Mouse (Mus musculus): Measurements from ENCODE around the gene Tsfm. TPM values are rescaled to one million over a fixed set of nuclear protein-coding genes. Genes with fewer than 3 reads are reported as not detected.

Gene Tsfm
- total RNA-seq, 2 experiments from 2014 or later = 28.6 to 31.0 TPM

DNA sequence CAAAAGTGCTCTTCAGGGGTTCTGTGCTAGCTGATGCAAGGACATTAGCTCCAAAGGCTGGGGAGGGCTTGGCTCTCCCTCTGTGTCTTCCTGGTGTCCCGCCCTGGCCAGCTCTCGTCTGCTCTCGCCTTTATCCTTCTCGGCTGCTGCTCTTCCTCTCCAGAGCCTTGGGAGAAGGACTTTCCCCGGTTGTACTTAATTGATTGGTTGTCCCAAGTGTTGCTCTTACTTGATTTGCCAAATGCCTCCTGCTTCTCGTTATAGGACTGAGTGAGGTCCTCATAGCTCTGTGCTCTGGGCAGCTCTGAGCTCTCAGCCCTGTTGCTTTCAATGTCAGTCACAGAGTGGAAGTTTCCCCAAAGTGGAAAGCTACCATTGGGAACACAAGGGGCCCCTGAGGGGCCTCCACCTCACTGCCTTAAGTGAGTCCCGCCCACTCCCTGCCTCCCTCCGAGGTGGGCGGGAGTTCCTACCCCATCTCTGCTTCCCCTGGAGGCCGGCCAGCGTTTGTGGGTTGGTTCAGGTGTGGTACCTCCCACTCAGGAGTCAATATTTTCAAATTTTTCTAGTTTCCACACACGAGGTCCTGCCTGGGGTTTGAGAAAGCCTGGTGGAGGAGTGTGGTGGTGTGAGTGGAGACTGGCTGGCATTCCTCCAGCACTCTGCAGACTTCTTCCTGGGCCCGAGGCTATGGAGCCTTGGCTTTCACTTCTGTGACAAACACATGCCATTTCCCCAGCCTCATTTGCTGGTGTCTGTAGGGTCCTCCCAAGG is 33.1 kb downstream of the Tsfm start:
- intact Hi-C loops (cut with DNase I) = no loop called here
- peak in 1 of 2 experiments; percentile 65 for DNase-seq (ENCODE audit: extremely low spot score in 1 of 2, low spot score in 2 of 2)

DNA sequence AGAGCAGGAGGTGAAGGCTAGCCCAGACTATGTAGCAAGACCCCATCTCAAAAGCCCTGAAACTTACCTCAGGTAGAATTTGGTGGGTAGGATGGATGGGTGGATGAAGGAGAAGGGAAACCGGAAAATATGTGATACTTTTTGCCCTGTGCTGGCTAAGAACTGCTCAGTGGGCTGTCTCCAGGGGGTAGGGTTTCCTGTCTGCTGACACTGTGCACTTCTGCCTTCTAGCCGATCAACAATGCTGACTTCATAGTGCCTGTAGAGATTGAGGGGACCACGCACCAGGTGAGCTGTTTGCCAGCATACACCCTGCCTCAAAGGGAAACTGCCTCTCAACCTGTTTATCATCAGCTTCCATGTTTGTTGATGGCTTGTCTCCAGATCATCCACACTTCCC is 37.0 kb downstream of the Tsfm start:
- no peak for DNase-seq (ENCODE audit: extremely low spot score in 1 of 2, low spot score in 2 of 2)
- intact Hi-C loops (cut with DNase I) = loop anchor here (5.0 kb wide), 1 partner anchor 39 kb away; the partner anchor contains the start of gene Tsfm

DNA sequence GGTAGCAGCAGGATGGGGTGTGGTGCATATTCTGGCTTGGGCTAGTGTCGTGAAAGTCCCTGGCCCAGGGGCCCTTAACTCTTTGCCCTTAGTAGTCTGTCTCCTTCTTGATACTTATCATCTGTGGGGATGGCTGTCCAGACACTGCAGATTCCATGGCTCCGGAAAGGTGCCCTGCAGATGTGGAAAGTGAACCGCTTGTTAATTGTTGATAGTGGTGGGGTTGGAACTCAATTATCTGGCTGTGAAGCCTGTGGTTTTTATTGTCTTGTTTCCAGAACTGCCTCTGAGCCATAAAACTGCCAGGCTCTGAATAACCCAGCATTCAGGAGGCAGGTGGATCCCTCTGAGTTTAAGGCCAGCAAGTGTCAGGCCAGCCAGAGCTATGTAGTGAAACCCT is 39.0 kb downstream of the Tsfm start:
- intact Hi-C loops (cut with DNase I) = loop anchor here (5.0 kb wide), 1 partner anchor 41 kb away; the partner anchor contains the start of gene Tsfm

DNA sequence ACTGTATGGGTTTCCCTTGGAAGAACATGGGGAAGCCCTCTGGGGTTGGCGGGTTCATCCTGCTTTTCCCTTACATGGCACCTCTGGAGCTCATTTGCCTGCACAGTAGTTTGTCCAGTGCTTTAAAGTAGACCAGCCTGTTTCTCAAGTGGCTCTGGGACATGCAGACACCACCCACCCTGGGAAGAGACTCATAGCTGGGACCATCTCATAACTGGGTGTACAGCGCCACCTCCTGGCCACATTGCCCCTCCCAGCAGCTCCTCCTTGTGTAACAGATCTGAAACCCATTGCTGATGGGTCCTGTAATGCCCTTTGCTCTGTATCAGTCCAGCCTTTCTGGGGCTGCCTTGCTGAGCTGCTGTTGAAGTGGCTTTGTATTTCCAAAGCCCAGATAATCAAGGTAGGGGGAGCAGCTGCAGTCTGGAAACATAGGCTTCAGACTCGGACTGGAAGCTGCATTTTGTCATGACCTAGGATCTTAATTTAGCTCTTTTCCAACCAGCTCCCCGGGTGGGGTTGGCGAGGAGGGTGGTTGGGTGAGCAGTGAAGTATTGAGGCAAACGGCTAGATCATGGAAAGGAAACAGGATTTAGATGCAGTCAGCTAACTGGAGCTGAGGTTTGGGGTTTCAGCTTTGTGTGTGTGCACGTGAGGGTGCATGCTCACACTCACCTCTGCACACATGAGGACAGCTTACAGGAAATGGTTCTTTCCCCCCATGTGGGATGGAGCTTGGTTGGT is 40.2 kb downstream of the Tsfm start:
- intact Hi-C loops (cut with DNase I) = loop anchor here (1.0 to 5.0 kb wide), 2 partner anchors 42 to 71 kb away; partner anchors contain the start of gene Tsfm
- DNase-seq (ENCODE audit: extremely low spot score in 1 of 2, low spot score in 2 of 2) = peak; percentile 67 to 90

More for the DNA sequence above, 39.0 kb downstream of the Tsfm start:
- DNase-seq (ENCODE audit: extremely low spot score in 1 of 2, low spot score in 2 of 2) = no peak

DNA sequence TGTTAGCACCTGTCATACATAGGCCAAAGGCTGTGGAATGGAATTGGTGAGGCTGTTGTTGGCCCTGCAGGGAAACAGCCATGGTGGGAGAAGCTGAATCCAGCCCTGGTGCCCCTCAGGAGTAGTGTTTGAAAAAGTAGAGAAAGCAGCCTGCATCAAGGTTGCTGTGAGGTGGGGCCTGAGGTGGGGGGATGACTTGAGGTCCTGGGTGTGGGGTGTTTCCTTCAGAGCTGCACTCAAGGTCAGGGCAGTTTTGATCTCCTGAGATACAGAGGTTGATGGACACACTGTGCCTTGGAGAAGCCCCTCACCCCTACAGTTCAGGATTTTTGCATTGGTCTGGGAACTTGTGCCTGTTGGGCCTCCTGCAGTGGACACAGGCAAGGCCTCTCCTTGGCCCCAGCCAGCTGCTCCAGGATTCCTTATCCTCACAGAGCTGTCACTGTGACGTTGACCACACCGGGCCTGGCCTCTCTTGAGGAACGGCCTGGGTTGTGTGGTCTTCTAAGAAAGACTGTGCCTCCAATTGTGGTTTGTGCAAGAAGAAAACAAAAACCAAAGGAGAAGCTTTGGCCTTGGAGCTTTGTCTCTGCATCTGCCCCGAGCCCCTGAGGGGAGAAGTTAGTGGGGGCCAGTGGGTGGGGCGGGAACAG is 42.0 kb downstream of the Tsfm start:
- no peak for DNase-seq (ENCODE audit: extremely low spot score in 1 of 2, low spot score in 2 of 2)
- intact Hi-C loops (cut with DNase I) = no loop called here

DNA sequence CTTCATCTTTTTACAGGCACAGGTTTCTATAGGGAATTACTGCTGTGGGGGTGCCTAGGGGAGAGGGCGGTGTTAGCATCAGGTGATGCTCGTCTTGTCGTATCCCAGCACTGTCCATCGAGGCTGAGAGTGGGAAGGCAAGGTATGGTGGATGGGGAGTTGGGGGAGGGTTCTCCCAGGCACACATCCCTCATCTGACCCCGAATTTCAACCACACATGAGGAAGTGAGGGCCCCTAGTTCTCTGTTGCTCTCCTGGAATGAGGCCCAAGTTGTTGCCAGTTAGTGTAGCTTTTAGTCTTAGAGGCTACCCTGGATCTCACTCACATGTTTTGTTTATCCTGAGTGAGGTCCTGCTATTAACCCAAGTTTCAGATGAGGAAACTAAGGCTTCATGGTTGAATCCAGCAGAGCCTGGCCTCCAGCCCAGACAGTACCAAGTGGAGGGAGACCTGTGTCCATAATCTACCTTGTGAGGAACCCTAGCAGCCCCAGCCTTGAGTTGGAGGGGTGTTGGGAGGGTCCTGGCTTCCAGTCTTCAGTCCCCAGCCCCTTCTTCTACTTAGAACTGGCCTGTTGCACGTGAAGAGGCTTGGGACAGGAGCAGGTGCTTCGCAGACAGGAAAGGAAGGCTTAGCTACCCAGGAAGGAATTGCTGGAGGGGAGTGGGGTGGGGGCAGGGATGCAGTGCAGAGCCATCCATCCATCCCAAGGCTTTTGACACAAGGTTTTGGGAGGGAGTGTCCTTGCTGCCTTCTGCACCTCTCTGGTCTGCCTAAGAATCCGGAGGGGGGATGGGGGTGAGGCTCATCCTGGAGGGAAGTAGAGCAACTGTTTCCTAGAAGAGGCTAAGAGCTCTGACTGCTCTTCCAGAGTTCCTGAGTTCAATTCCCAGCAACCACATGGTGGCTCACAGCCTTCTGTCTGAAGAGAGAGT is 43.2 kb downstream of the Tsfm start:
- intact Hi-C loops (cut with DNase I) = no loop called here
- DNase-seq (ENCODE audit: extremely low spot score in 1 of 2, low spot score in 2 of 2) = no peak

- intact Hi-C loops (cut with DNase I) = no loop called here
- DNase-seq (ENCODE audit: extremely low spot score in 1 of 2, low spot score in 2 of 2) = peak; percentile 70 to 94
Measured at GRCm38 (mm10) chr10:126986541-126986961, 44.1 kb downstream of the Tsfm start.

DNA sequence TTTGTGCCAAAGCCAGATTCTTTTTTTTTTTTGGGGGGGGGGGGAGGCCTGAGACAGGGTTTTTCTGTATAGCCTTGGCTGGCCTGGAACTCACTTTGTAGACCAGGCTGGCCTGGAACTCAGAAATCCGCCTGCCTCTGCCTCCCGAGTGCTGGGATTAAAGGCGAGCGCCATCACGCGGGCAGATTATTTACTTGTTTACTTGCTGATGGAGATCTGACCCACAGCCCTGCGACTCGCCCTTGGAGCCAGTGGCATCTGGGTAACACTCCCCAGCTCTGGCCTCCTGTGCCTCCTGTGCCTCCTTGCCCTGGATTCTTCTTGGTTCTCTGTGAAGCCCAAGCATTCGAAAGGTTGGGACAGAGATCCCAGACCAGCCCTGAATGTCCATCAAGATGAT is 45.1 kb downstream of the Tsfm start:
- no peak for DNase-seq (ENCODE audit: extremely low spot score in 1 of 2, low spot score in 2 of 2)
- intact Hi-C loops (cut with DNase I) = no loop called here

DNA sequence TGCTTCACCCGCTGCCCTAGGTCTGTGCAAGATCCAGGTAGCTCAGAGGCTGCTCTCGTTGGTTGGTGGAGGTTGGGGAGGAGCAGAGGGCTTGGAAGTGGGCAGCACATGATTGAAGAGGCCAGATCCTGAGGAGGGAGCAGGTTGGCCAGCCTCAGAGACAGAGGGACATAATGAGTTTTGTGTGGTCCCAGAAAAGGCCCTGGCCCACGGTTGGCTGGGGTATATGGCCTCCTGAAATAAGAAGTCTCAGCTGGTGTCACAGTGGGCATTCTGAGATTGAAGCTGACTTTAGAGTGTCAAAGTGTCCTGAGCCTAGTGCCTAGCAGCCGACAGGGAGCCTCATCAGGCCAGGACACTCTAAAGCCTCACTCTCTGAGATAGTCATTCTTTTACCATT is 45.5 kb downstream of the Tsfm start:
- intact Hi-C loops (cut with DNase I) = no loop called here
- no peak for DNase-seq (ENCODE audit: extremely low spot score in 1 of 2, low spot score in 2 of 2)

- DNase-seq (ENCODE audit: extremely low spot score in 1 of 2, low spot score in 2 of 2) = peak in 1 of 2 experiments; percentile 57
Measured at GRCm38 (mm10) chr10:126984189-126985004, 46.2 kb downstream of the Tsfm start.

DNA sequence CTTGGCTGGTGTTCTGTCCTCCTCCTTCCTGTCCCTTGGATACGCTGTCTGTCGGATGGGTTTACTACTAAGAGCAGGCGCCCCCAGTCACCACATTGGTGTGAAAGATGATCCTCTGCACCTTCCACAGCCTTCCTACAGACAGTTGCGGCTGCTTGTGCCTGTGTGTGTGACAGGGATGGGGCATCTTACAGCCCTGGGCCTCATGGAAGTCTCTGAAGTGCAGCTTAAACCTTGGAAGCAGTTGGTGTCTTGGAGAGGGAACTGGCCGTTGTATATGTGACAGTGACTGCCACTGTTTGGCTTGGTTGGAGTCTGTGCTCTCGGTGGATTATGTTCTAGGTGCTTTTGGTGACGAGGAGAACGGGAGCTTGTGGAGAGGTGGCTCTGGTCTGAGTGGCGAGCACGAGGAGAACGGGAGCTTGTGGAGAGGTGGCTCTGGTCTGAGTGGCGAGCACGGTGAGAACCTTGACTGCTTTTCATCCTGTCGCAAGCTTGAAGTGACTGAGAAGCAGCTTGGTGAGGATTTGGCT is 47.4 kb downstream of the Tsfm start:
- DNase-seq (ENCODE audit: extremely low spot score in 1 of 2, low spot score in 2 of 2) = no peak
- intact Hi-C loops (cut with DNase I) = no loop called here

More at GRCm38 (mm10) chr10:126984189-126985004, 46.2 kb downstream of the Tsfm start:
- intact Hi-C loops (cut with DNase I) = no loop called here

GRCm38 (mm10) chr10:126981746-126982145 is 48.9 kb downstream of the Tsfm start:
- no peak for DNase-seq (ENCODE audit: extremely low spot score in 1 of 2, low spot score in 2 of 2)
- intact Hi-C loops (cut with DNase I) = no loop called here

DNA sequence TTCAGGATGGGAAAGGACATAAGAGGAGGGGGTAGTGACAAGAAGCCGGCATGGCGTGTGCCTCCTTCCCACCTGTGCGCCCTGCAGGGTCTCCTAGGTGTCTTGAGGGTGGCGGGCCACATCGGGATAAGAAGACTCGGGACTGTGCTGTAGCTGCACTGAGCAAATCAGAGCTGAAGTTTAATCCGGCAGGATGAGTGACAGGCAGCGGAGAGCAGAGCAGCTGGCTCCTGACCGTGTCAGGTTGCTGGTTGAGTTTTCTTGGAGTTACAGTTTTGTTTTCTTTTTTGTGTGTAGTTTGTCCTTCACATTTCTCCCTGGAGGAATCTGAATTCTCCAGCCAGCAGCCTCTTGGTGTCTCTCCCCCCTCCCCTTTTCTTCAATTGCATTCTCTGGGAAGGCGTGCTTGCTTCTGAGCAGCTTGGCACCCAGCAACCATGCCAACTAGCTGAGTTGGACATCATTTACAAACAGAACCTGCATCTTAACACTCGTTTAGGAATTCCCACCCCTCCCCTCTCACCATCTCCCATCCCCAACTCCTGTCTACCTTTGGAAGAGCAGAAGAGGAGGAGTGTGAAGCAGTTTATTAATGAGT is 49.6 kb downstream of the Tsfm start:
- DNase-seq (ENCODE audit: extremely low spot score in 1 of 2, low spot score in 2 of 2) = no peak
- intact Hi-C loops (cut with DNase I) = no loop called here

- intact Hi-C loops (cut with DNase I) = no loop called here
- DNase-seq (ENCODE audit: extremely low spot score in 1 of 2, low spot score in 2 of 2) = peak; percentile 66 to 75
Measured at GRCm38 (mm10) chr10:126980221-126980932, 50.3 kb downstream of the Tsfm start.

DNA sequence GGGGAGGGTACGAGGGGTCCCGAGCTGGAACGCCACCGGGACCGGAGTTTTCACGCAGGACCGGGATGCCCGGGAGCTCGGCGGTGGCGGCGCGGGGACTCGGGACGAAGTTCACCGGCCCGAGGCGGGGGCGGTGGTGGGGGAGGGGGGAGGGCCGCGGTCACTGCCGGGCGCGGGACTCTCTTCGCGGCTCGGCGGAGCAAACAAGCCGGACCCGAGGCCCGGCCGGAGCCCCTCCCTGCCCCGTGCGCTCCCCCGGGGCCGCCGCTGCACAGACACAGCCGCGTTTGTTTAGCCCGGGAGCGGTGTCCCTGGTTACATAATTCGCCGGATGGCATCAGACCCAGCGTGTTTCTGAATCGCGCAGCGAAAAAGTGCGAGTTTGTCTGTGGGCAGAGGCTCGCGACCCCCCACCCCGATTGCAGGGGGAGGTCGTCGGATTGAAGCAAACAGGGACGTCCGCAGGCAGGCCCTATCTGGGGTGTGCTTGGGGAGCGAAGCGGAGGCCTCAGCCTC is 50.9 kb downstream of the Tsfm start:
- intact Hi-C loops (cut with DNase I) = loop anchor here (2.0 kb wide), 1 partner anchor 51 kb away; no protein-coding TSS in a partner anchor
- peak in 1 of 2 experiments; percentile 76 for DNase-seq (ENCODE audit: extremely low spot score in 1 of 2, low spot score in 2 of 2)

GRCm38 (mm10) chr10:126979121-126979635 is 51.5 kb downstream of the Tsfm start:
- intact Hi-C loops (cut with DNase I) = loop anchor here (2.0 kb wide), 1 partner anchor 50 kb away; no protein-coding TSS in a partner anchor
- DNase-seq (ENCODE audit: extremely low spot score in 1 of 2, low spot score in 2 of 2) = peak in 1 of 2 experiments; percentile 88

Data from left cerebral cortex, postnatal 10 days (tissue).